Mouse (Mus musculus) thymus, postnatal 0 days (tissue): ENCODE results near the gene Sept3. TPM values are rescaled to one million over a fixed set of nuclear protein-coding genes. Genes with fewer than 3 reads are reported as not detected.
"Not testable (repeated sequence)": the region's sequence is repeated elsewhere in the genome, so short reads cannot be mapped to it uniquely, and the experiment has no call there.

ENCODE experiments used
- DNase-seq: peaks from one replicate; pipeline ENCODE4 v3.0.0-alpha.2; 2015; ENCODE audit warnings: low spot score
- polyA plus RNA-seq: library from polyadenylated mRNA; unstranded; fragments of >200 nt; fragmentation: Nextera tagmentation; extraction: Ambion mirVana; gene quantifications from 2 replicates; pipeline ENCODE4 v1.2.1, GENCODE M21; 2015

Sept3 gene
- polyA plus RNA-seq, result 0.90 and 1.1 TPM in 2 replicates

- DNase-seq, result no peak
Observed at GRCm38 (mm10) chr15:82274593-82274926, at the start of gene Sept3. Sept3 (plus strand) TSS chr15:82274893.

- no peak for DNase-seq
Observed at GRCm38 (mm10) chr15:82225769-82226168, 48.9 kb upstream of the Sept3 start.

- DNase-seq, result no peak
Observed at GRCm38 (mm10) chr15:82229542-82230045, 45.1 kb upstream of the Sept3 start.

GRCm38 (mm10) chr15:82230098-82230611 is 44.5 kb upstream of the Sept3 start:
- DNase-seq, result no peak

- no peak for DNase-seq
Observed at GRCm38 (mm10) chr15:82231100-82231499, 43.6 kb upstream of the Sept3 start.

- DNase-seq, result no peak
Observed at GRCm38 (mm10) chr15:82231591-82232378, 42.9 kb upstream of the Sept3 start.

GRCm38 (mm10) chr15:82232651-82233050 is 42.0 kb upstream of the Sept3 start:
- DNase-seq, result no peak

GRCm38 (mm10) chr15:82235661-82236060 is 39.0 kb upstream of the Sept3 start:
- no peak for DNase-seq

GRCm38 (mm10) chr15:82236565-82236964 is 38.1 kb upstream of the Sept3 start:
- DNase-seq, result peak; percentile 83

- DNase-seq, result no peak
Observed at GRCm38 (mm10) chr15:82243311-82243710, 31.4 kb upstream of the Sept3 start.

- no peak for DNase-seq
Observed at GRCm38 (mm10) chr15:82243742-82244114, 31.0 kb upstream of the Sept3 start.

- DNase-seq, result peak; percentile 92
Observed at GRCm38 (mm10) chr15:82244115-82244804, 30.4 kb upstream of the Sept3 start, which contains the start of gene Cenpm. Cenpm (minus strand) TSS chr15:82244748.

- not testable (repeated sequence) for DNase-seq
Observed at GRCm38 (mm10) chr15:82244805-82245161, 29.9 kb upstream of the Sept3 start.

GRCm38 (mm10) chr15:82247131-82247776 is 27.4 kb upstream of the Sept3 start:
- no peak for DNase-seq

GRCm38 (mm10) chr15:82251579-82251978 is 23.1 kb upstream of the Sept3 start:
- DNase-seq, result no peak

- no peak for DNase-seq
Observed at GRCm38 (mm10) chr15:82252097-82252496, 22.6 kb upstream of the Sept3 start, which contains the start of gene 1500009C09Rik. 1500009C09Rik (plus strand) TSS chr15:82252397.

GRCm38 (mm10) chr15:82255248-82255647 is 19.4 kb upstream of the Sept3 start:
- DNase-seq, result no peak

GRCm38 (mm10) chr15:82255944-82256383 is 18.7 kb upstream of the Sept3 start:
- DNase-seq, result no peak

- peak; percentile 86 for DNase-seq
Observed at GRCm38 (mm10) chr15:82259510-82259909, 15.2 kb upstream of the Sept3 start.

- peak; percentile 68 for DNase-seq
Observed at GRCm38 (mm10) chr15:82266356-82266755, 8.3 kb upstream of the Sept3 start.

GRCm38 (mm10) chr15:82268185-82268584 is 6.5 kb upstream of the Sept3 start:
- DNase-seq, result no peak

- no peak for DNase-seq
Observed at GRCm38 (mm10) chr15:82268783-82269182, 5.9 kb upstream of the Sept3 start.
